Mouse (Mus musculus): ENCODE data around the gene Amigo2.

DNA sequence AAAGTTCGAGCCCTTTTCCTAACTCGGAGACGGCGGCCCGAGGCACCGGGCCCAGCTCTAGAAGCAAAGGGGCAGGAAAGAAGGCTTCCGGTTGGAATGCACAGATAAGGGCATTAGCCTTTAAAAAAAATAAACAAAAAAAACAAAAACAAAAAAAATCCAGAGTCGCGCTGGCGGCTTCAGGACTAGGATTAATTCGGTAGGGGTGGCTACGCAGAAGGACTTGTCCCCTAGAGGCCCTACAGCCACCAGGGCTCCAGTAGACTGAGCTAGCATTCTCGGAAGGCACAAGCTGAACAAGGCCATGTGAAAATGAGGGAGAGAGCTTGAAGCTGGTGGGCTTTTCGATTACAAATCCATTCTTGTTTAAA lies 689 bp upstream of the Amigo2 start:
- TF ChIP-seq CTCF (conservative IDR thresholded peaks at IDR 0.05 in 1 of 2, IDR thresholded peaks at IDR 0.05 in 1 of 2; ENCODE audit: low read depth in 2 of 2, low read length in 2 of 2) (no peak), ZNF384 (IDR thresholded peaks at IDR 0.05; ENCODE audit: low read depth, low read length) (no peak), TCF12 (IDR thresholded peaks at IDR 0.05; ENCODE audit: low read depth, low read length) (no peak), MAZ (IDR thresholded peaks at IDR 0.05; ENCODE audit: low read depth, low read length) (no peak), EP300 (IDR thresholded peaks at IDR 0.05; ENCODE audit: low read length) (no peak), MYC (IDR thresholded peaks at IDR 0.05; ENCODE audit: low read depth, low read length) (no peak)
